Mouse (Mus musculus): ENCODE measurements around the gene Ptpn14. TPM values are rescaled to one million over a fixed set of nuclear protein-coding genes. Genes with fewer than 3 reads are reported as not detected.

The Ptpn14 gene
- polyA plus RNA-seq, 1 experiment: 13.6 TPM

- TF ChIP-seq TCF3 (IDR thresholded peaks at IDR 0.05; ENCODE audit: insufficient read length, low read depth) (no peak), POLR2AphosphoS2 (IDR thresholded peaks at IDR 0.05; ENCODE audit: insufficient read length, low read depth) (no peak), USF1 (IDR thresholded peaks at IDR 0.05; ENCODE audit: low read depth) (no peak), MYOD1 (IDR thresholded peaks at IDR 0.05; ENCODE audit: control insufficient read depth in 1 of 3, insufficient read length in 2 of 3, low read depth in 2 of 3) (no peak), CEBPB (IDR thresholded peaks at IDR 0.05; ENCODE audit: insufficient read depth, poor library complexity, severe bottlenecking) (no peak), REST (IDR thresholded peaks at IDR 0.05; ENCODE audit: insufficient read depth, insufficient read length) (no peak), MAX (IDR thresholded peaks at IDR 0.05; ENCODE audit: low read depth) (no peak), E2F4 (IDR thresholded peaks at IDR 0.05; ENCODE audit: insufficient read depth) (no peak), POLR2A (IDR thresholded peaks at IDR 0.05; ENCODE audit: insufficient read length, low read depth) (no peak), MYOG (IDR thresholded peaks at IDR 0.05; ENCODE audit: control insufficient read depth in 1 of 3, insufficient read depth in 1 of 3, insufficient read length in 2 of 3, low read depth in 2 of 3) (no peak), TCF12 (IDR thresholded peaks at IDR 0.05; ENCODE audit: insufficient read depth, poor library complexity, severe bottlenecking) (no peak), SRF (IDR thresholded peaks at IDR 0.05; ENCODE audit: control insufficient read depth, insufficient read length, low read depth) (no peak)
Measured at GRCm38 (mm10) chr1:189916422-189917125, 188.5 kb downstream of the Ptpn14 start.

GRCm38 (mm10) chr1:189917126-189917500, 189.0 kb downstream of the Ptpn14 start:
- H3K4me3 ChIP-seq: no peak overlapping the region
- no peaks in the 10 kb centered on the region for H3K27me3 ChIP-seq (ENCODE audit: control insufficient read depth, insufficient read depth, insufficient read length)
- H3K79me2 ChIP-seq (ENCODE audit: control insufficient read depth, insufficient read depth): peaks cover 55% of the 10 kb centered on the region
- no peak overlapping the region for H3ac ChIP-seq (ENCODE audit: control insufficient read depth, insufficient read length)
- H3K36me3 ChIP-seq (ENCODE audit: control insufficient read depth, insufficient read depth): peaks cover 3% of the 10 kb centered on the region
- no peak overlapping the region for H3K4me2 ChIP-seq (ENCODE audit: low read depth)
- TF ChIP-seq POLR2A (IDR thresholded peaks at IDR 0.05; ENCODE audit: insufficient read length, low read depth) (no peak), POLR2AphosphoS2 (IDR thresholded peaks at IDR 0.05; ENCODE audit: insufficient read length, low read depth) (no peak)

More at GRCm38 (mm10) chr1:189916422-189917125, 188.5 kb downstream of the Ptpn14 start:
- Histone ChIP-seq H3ac (ENCODE audit: control insufficient read depth, insufficient read length) (no peak overlapping the region), H3K4me2 (ENCODE audit: low read depth) (no peak overlapping the region), H3K4me3 (no peak overlapping the region), H3K27me3 (ENCODE audit: control insufficient read depth, insufficient read depth, insufficient read length) (no peaks in the 10 kb centered on the region), H3K79me2 (ENCODE audit: control insufficient read depth, insufficient read depth) (peaks cover 53% of the 10 kb centered on the region), H3K36me3 (ENCODE audit: control insufficient read depth, insufficient read depth) (peaks cover 3% of the 10 kb centered on the region)

- H3K4me3 ChIP-seq: no peak overlapping the region
- H3K4me2 ChIP-seq (ENCODE audit: low read depth): no peak overlapping the region
- H3K27me3 ChIP-seq (ENCODE audit: control insufficient read depth, insufficient read depth, insufficient read length): no peaks in the 10 kb centered on the region
- H3K36me3 ChIP-seq (ENCODE audit: control insufficient read depth, insufficient read depth): peaks cover under 1% of the 10 kb centered on the region
- peaks cover 55% of the 10 kb centered on the region for H3K79me2 ChIP-seq (ENCODE audit: control insufficient read depth, insufficient read depth)
- TF ChIP-seq CEBPB (IDR thresholded peaks at IDR 0.05; ENCODE audit: insufficient read depth, poor library complexity, severe bottlenecking): no peak
- TF ChIP-seq TCF12 (IDR thresholded peaks at IDR 0.05; ENCODE audit: insufficient read depth, poor library complexity, severe bottlenecking): no peak
- no peak for TF ChIP-seq MYOG (IDR thresholded peaks at IDR 0.05; ENCODE audit: control insufficient read depth in 1 of 3, insufficient read depth in 1 of 3, insufficient read length in 2 of 3, low read depth in 2 of 3)
- TF ChIP-seq MAX (IDR thresholded peaks at IDR 0.05; ENCODE audit: low read depth): no peak
- TF ChIP-seq TCF3 (IDR thresholded peaks at IDR 0.05; ENCODE audit: insufficient read length, low read depth): no peak
- TF ChIP-seq USF1 (IDR thresholded peaks at IDR 0.05; ENCODE audit: low read depth): no peak
- no peak for TF ChIP-seq REST (IDR thresholded peaks at IDR 0.05; ENCODE audit: insufficient read depth, insufficient read length)
- no peak overlapping the region for H3ac ChIP-seq (ENCODE audit: control insufficient read depth, insufficient read length)
Measured at GRCm38 (mm10) chr1:189919756-189920155, 191.7 kb downstream of the Ptpn14 start.

- Histone ChIP-seq H3K27me3 (ENCODE audit: control insufficient read depth, insufficient read depth, insufficient read length) (no peaks in the 10 kb centered on the region), H3K36me3 (ENCODE audit: control insufficient read depth, insufficient read depth) (no peaks in the 10 kb centered on the region), H3K4me2 (ENCODE audit: low read depth) (peak overlapping the region; percentile 81), H3K4me3 (peak overlapping the region; percentile 42), H3ac (ENCODE audit: control insufficient read depth, insufficient read length) (peak overlapping the region; percentile 58), H3K79me2 (ENCODE audit: control insufficient read depth, insufficient read depth) (peaks cover 45% of the 10 kb centered on the region)
- TF ChIP-seq MYOG (IDR thresholded peaks at IDR 0.05; ENCODE audit: control insufficient read depth in 1 of 3, insufficient read depth in 1 of 3, insufficient read length in 2 of 3, low read depth in 2 of 3) (no peak), SRF (IDR thresholded peaks at IDR 0.05; ENCODE audit: control insufficient read depth, insufficient read length, low read depth) (no peak), CEBPB (IDR thresholded peaks at IDR 0.05; ENCODE audit: insufficient read depth, poor library complexity, severe bottlenecking) (no peak), POLR2A (IDR thresholded peaks at IDR 0.05; ENCODE audit: insufficient read length, low read depth) (no peak)
Measured at GRCm38 (mm10) chr1:189920701-189921567, 192.9 kb downstream of the Ptpn14 start.

- TF ChIP-seq MAX (IDR thresholded peaks at IDR 0.05; ENCODE audit: low read depth): no peak
- no peak for TF ChIP-seq CEBPB (IDR thresholded peaks at IDR 0.05; ENCODE audit: insufficient read depth, poor library complexity, severe bottlenecking)
- TF ChIP-seq SRF (IDR thresholded peaks at IDR 0.05; ENCODE audit: control insufficient read depth, insufficient read length, low read depth): no peak
- TF ChIP-seq USF1 (IDR thresholded peaks at IDR 0.05; ENCODE audit: low read depth): no peak
- no peak for TF ChIP-seq TCF12 (IDR thresholded peaks at IDR 0.05; ENCODE audit: insufficient read depth, poor library complexity, severe bottlenecking)
- TF ChIP-seq MYOD1 (IDR thresholded peaks at IDR 0.05; ENCODE audit: control insufficient read depth in 1 of 3, insufficient read length in 2 of 3, low read depth in 2 of 3): no peak
- no peak for TF ChIP-seq MYOG (IDR thresholded peaks at IDR 0.05; ENCODE audit: control insufficient read depth in 1 of 3, insufficient read depth in 1 of 3, insufficient read length in 2 of 3, low read depth in 2 of 3)
- no peak for TF ChIP-seq POLR2AphosphoS2 (IDR thresholded peaks at IDR 0.05; ENCODE audit: insufficient read length, low read depth)
- TF ChIP-seq E2F4 (IDR thresholded peaks at IDR 0.05; ENCODE audit: insufficient read depth): no peak
- TF ChIP-seq TCF3 (IDR thresholded peaks at IDR 0.05; ENCODE audit: insufficient read length, low read depth): no peak
- no peak for TF ChIP-seq REST (IDR thresholded peaks at IDR 0.05; ENCODE audit: insufficient read depth, insufficient read length)
- no peak for TF ChIP-seq POLR2A (IDR thresholded peaks at IDR 0.05; ENCODE audit: insufficient read length, low read depth)
- peaks cover 39% of the 10 kb centered on the region for H3K79me2 ChIP-seq (ENCODE audit: control insufficient read depth, insufficient read depth)
- peak overlapping the region; percentile 42 for H3K4me3 ChIP-seq
- no peaks in the 10 kb centered on the region for H3K27me3 ChIP-seq (ENCODE audit: control insufficient read depth, insufficient read depth, insufficient read length)
- no peaks in the 10 kb centered on the region for H3K36me3 ChIP-seq (ENCODE audit: control insufficient read depth, insufficient read depth)
- peak overlapping the region; percentile 81 for H3K4me2 ChIP-seq (ENCODE audit: low read depth)
- H3ac ChIP-seq (ENCODE audit: control insufficient read depth, insufficient read length): peak overlapping the region; percentile 58
Measured at GRCm38 (mm10) chr1:189921568-189921817, 193.4 kb downstream of the Ptpn14 start.

Measured in myocyte (in vitro differentiated cells).